Mouse (Mus musculus) spleen, adult 2 months (tissue): ENCODE measurements around the gene Wnt5b. TPM values are rescaled to one million over a fixed set of nuclear protein-coding genes. Genes with fewer than 3 reads are reported as not detected.

ENCODE experiments used
- DNase-seq, 2 experiments: peaks; one replicate each; pipeline versions ENCODE4 v3.0.0 to v3.0.0-alpha.2; 2012 to 2021; ENCODE audit warnings: low spot score in 2 of 2, low read depth in 1 of 2
- H3K27ac ChIP-seq: fragments of 200-500 bp; 2 replicates; pipeline ENCODE4 v1.5.1; 2012; ENCODE audit warnings: low read length, inconsistent platforms; ENCODE audit not compliant: insufficient read depth
- H3K27me3 ChIP-seq: fragments of 200-500 bp; 2 replicates; pipeline ENCODE4 v1.6.1; 2012; ENCODE audit warnings: mild to moderate bottlenecking, moderate library complexity, low read length, inconsistent platforms; ENCODE audit not compliant: control insufficient read depth, insufficient read depth
- H3K36me3 ChIP-seq: fragments of 200-500 bp; 2 replicates; pipeline ENCODE4 v1.6.1; 2012; ENCODE audit warnings: mild to moderate bottlenecking, low read length, inconsistent platforms; ENCODE audit not compliant: control insufficient read depth, insufficient read depth
- H3K4me1 ChIP-seq: fragments of 200-500 bp; 2 replicates; pipeline ENCODE4 v1.6.1; 2011; ENCODE audit warnings: inconsistent platforms; ENCODE audit not compliant: control insufficient read depth, insufficient read depth, insufficient read length
- H3K4me3 ChIP-seq: fragments of 200-500 bp; 2 replicates; pipeline ENCODE4 v1.5.1; 2011; ENCODE audit warnings: mild to moderate bottlenecking, inconsistent platforms; ENCODE audit not compliant: insufficient read depth, insufficient read length; ENCODE audit errors: extremely low read depth
- CTCF ChIP-seq: fragments of 200-500 bp; IDR thresholded peaks from 2 replicates; pipeline ENCODE4 v1.5.1; 2011; ENCODE audit warnings: mild to moderate bottlenecking, inconsistent platforms; ENCODE audit not compliant: insufficient read depth, insufficient read length, insufficient replicate concordance; ENCODE audit errors: extremely low read depth
- POLR2A ChIP-seq: fragments of 200-500 bp; IDR thresholded peaks from 2 replicates; pipeline ENCODE4 v1.6.1; 2011; ENCODE audit warnings: low read depth, low read length, inconsistent platforms
- WGBS: fragments of 180-500 bp; shearing (Covaris S2); methylation state at CpG from one replicate; pipeline ENCODE4 v1.1.7; 2018; 5-methylcytosine and 5-hydroxymethylcytosine counted together
- polyA plus RNA-seq: library from polyadenylated mRNA; depleted of rRNA; stranded (reverse); fragments of >200 nt; gene quantifications from 2 replicates; pipeline ENCODE4 v1.2.3, GENCODE M21; 2012

Gene Wnt5b
- polyA plus RNA-seq, 1 experiment: 1.3 TPM

DNA sequence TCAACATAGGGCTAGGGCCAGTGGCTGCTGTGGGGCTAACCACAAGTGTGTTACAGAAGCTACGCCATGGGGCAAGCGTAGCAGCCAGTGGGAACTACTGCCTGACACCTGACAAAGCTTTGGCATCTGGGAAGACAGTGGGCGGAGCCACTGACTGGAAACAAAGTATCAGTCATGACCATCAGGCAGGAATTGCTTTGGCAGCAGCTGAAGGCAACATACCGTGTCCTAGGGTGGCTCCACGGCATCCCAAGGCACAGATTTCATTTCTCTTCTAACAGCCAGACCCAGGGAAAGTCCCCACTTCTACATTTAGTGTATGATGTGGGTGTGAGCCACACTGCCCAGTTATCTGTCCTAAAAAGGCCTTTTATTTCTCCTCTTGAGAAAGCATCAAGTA, 17.6 kb downstream of the Wnt5b start:
- H3K27ac ChIP-seq: no peak overlapping the region
- H3K27me3 ChIP-seq: no peaks in the 10 kb centered on the region
- no peaks in the 10 kb centered on the region for H3K36me3 ChIP-seq
- WGBS: 67% methylated on average over 5 of the region's 5 CpGs
- peaks cover 8% of the 10 kb centered on the region; the same call in 1 of the 2 replicates for H3K4me1 ChIP-seq
- H3K4me3 ChIP-seq: no peak overlapping the region
- DNase-seq: no peak
- TF ChIP-seq POLR2A (no peak), CTCF (no peak)

DNA sequence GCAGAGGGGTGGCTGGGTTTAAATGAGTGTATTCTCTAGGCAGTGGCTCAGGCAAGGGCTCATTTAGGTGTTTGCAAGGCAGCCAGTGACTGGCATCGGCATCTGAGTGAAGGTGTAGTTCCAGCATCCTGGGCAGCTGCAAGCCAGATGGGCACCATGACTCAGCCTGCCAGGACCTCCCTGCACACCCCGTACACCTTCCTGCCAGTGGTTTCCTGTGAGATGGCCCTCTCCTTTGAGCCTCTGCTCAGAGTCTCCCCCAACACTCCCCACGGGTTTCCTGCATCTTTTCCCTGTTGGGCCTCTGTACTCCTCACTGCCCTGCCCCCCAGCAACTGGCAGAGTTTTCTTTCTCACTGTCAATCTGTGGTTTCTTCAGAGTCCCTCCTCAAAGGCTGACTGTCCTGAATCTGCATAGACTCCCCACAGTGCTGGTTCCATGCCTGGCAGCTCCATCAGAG, 22.2 kb downstream of the Wnt5b start:
- no peak for DNase-seq

DNA sequence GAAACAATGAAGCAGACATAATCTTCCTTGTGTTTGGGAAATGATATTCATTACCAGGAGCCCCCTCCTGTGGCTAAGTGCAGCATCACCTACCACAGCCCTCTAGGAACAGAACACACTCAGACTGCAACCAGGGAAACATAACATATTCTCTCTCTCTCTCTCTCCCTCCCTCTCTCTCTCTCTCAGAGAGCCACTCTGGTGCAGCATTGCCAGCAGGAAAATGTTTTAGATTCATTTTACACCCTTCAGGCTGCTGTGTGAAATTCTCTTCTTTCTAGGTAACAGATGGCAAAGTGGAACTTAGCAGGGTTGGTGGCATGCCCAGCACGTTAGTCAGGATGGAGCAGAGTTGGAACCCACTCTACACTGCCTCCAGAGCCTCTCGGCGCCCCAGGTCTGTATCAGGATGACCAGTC, 22.7 kb downstream of the Wnt5b start:
- H3K4me1 ChIP-seq: peaks cover 8% of the 10 kb centered on the region; the same call in 1 of the 2 replicates
- H3K4me3 ChIP-seq: no peak overlapping the region
- H3K27ac ChIP-seq: no peak overlapping the region
- WGBS: 23% methylated on average over 3 of the region's 3 CpGs
- no peaks in the 10 kb centered on the region for H3K36me3 ChIP-seq
- no peak for DNase-seq
- no peaks in the 10 kb centered on the region for H3K27me3 ChIP-seq
- no peak for TF ChIP-seq POLR2A
- TF ChIP-seq CTCF: no peak

More for the DNA sequence above, 22.2 kb downstream of the Wnt5b start:
- H3K27ac ChIP-seq: no peak overlapping the region
- peaks cover 8% of the 10 kb centered on the region; the same call in 1 of the 2 replicates for H3K4me1 ChIP-seq
- no peaks in the 10 kb centered on the region for H3K27me3 ChIP-seq
- TF ChIP-seq CTCF: no peak
- no peak for TF ChIP-seq POLR2A
- H3K4me3 ChIP-seq: no peak overlapping the region
- 2% methylated on average over 3 of the region's 3 CpGs for WGBS
- no peaks in the 10 kb centered on the region for H3K36me3 ChIP-seq

DNA sequence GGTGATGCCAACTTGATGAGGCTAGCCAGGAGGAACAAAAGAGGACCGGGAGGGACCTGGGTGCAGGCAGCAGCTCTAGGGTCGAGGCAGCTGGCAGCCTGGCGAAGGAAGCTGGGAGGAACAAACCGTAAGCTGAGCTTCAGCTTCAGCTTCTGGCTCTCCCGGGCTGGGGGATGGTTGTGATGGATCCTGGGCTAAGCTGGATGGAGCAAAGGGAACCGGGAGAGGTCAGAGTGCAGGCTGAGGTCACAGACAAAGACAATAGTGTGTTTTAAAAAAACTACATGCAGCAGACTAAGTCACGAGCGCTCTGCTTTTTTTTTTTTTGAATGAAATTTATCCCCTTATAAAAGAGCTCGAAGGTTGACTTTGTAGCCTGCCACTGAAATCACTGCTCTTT, 23.4 kb downstream of the Wnt5b start:
- Histone ChIP-seq H3K4me1 (peaks cover 8% of the 10 kb centered on the region; the same call in 1 of the 2 replicates), H3K4me3 (no peak overlapping the region), H3K27ac (no peak overlapping the region), H3K27me3 (no peaks in the 10 kb centered on the region), H3K36me3 (no peaks in the 10 kb centered on the region)
- TF ChIP-seq POLR2A (no peak), CTCF (no peak)
- 67% methylated on average over 9 of the region's 9 CpGs for WGBS
- DNase-seq: no peak

DNA sequence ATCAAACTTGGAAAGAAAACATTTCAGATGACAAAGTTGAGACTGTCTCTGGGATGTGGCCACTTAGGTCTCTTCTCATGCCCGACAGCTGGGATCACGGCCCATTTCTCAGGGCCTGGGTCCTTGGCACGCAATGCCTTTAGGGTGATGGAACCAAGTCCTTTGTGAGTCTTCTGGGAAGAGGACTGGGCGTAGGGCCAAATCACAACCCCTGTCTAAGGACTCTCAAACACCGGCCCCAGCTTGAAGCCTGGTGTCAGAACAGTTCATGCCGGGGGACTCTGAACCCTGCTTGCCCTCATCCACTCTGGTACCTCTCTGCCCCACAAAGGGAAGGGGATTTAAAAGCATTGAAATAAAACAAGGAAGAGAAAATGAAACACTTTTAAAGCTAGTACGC, 30.1 kb downstream of the Wnt5b start:
- no peaks in the 10 kb centered on the region for H3K27me3 ChIP-seq
- DNase-seq: no peak
- no peaks in the 10 kb centered on the region for H3K36me3 ChIP-seq
- no peak overlapping the region for H3K4me3 ChIP-seq
- H3K4me1 ChIP-seq: no peaks in the 10 kb centered on the region; the same call in 1 of the 2 replicates
- H3K27ac ChIP-seq: no peak overlapping the region
- 90% methylated on average over 7 of the region's 7 CpGs for WGBS
- TF ChIP-seq CTCF: no peak
- TF ChIP-seq POLR2A: no peak

DNA sequence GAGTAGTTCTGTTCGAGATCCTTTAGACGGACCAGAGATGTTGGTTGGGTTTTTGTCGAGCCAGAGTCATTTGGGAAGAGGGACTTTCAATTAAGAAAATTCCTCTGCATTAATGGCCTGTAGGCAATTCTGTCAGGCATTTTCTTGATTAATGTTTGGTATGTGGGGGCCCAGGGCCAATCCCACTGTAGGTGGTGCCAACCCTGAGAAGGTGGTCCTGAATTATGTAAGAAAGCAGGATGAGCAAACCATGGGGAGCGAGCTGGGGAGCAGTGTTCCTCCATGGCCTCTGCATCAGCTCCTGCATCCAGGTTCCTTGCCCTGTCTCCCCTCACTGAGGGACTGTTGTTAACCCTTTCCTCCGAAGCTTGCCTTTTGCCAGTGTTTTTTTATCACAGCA, 30.7 kb downstream of the Wnt5b start:
- Histone ChIP-seq H3K27ac (no peak overlapping the region), H3K36me3 (no peaks in the 10 kb centered on the region), H3K27me3 (no peaks in the 10 kb centered on the region), H3K4me1 (peaks cover 3% of the 10 kb centered on the region; the same call in 1 of the 2 replicates), H3K4me3 (no peak overlapping the region)
- no peak for TF ChIP-seq CTCF
- TF ChIP-seq POLR2A: no peak
- no peak for DNase-seq
- 90% methylated on average over 5 of the region's 5 CpGs for WGBS

DNA sequence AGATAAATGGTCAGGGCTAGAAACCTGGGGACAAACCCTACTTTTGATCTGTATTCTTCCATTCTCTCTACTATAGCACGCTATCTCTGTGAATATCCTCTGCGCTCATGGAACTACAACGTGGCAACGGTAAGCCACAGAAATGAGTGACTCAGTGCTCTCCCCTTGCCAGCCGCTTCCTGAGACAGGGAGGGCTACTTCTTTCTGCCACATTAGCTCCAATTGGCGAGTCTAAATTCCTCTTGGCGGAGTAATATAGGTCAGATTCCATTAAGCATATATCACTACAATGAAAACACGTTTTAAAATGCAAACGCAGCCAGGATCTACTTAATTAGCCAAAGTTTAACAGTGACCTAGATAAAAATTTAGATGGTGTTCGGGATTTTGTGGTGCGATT, 31.4 kb downstream of the Wnt5b start:
- no peaks in the 10 kb centered on the region for H3K36me3 ChIP-seq
- DNase-seq: no peak
- TF ChIP-seq POLR2A (no peak), CTCF (no peak)
- whole genome bisulfite sequencing: 74% methylated on average over 11 of the region's 11 CpGs
- H3K27me3 ChIP-seq: no peaks in the 10 kb centered on the region
- no peak overlapping the region for H3K27ac ChIP-seq
- no peak overlapping the region for H3K4me3 ChIP-seq
- peaks cover 4% of the 10 kb centered on the region; the same call in 1 of the 2 replicates for H3K4me1 ChIP-seq
